Mouse (Mus musculus) bone marrow macrophage, adult 2 months (primary cell): ENCODE data around the gene Them5.

Experiments
- CTCF ChIP-seq: IDR thresholded peaks from 2 replicates; pipeline ENCODE4 v1.5.1; 2012; ENCODE audit warnings: low read depth, mild to moderate bottlenecking, low read length, moderate library complexity
- POLR2A ChIP-seq: IDR thresholded peaks from 2 replicates; pipeline ENCODE4 v1.6.1; 2012; ENCODE audit warnings: mild to moderate bottlenecking, low read depth, low read length, borderline replicate concordance

DNA sequence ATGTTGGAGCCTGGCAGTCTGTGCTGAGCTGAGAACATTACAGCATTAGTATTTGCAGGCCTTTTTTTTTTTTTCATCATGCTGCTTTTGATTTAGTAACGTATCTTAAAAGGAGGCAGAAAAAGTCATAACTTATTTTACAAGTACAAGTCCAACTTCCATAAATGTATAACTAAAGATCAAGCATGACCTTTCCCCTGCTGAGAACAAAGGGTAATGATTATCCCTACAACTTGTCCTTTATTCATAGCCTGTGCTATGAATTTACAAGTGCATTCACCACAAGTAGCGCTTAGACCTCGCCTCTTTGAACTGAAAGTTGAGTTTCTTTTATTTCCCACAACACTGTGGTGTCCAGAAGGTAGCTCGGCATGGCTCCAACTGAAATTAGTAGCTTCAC lies 30.5 kb upstream of the Them5 start:
- TF ChIP-seq CTCF = no peak
- TF ChIP-seq POLR2A = no peak
